Mouse (Mus musculus) stomach, embryonic 14.5 days (tissue): ENCODE measurements around the gene Mmab. TPM values are rescaled to one million over a fixed set of nuclear protein-coding genes. Genes with fewer than 3 reads are reported as not detected.

ENCODE experiments used
- ATAC-seq: fragments of 200-750 bp; cut with Nextera tagmentation; 2 replicates; pipeline ENCODE4 v1.8.0; 2017; ENCODE audit warnings: low read depth, moderate TSS enrichment; ENCODE audit not compliant: insufficient number of reproducible peaks, insufficient read depth, low FRiP score
- H3K27ac ChIP-seq: fragments of 300-500 bp; sonication (generic); 2 replicates; pipeline ENCODE4 v1.5.1; 2014; ENCODE audit warnings: mild to moderate bottlenecking, low read length, moderate library complexity, mixed read lengths
- H3K27me3 ChIP-seq: fragments of 300-500 bp; sonication (generic); 2 replicates; pipeline ENCODE4 v1.6.1; 2014; ENCODE audit warnings: low read length, control low read depth, mixed read lengths; ENCODE audit not compliant: control insufficient read depth, insufficient read depth
- H3K36me3 ChIP-seq: fragments of 300-500 bp; sonication (generic); 2 replicates; pipeline ENCODE4 v1.6.1; 2014; ENCODE audit warnings: mild to moderate bottlenecking, control low read depth, low read length, moderate library complexity, mixed read lengths; ENCODE audit not compliant: control insufficient read depth, insufficient read depth
- H3K4me1 ChIP-seq: fragments of 300-500 bp; sonication (generic); 2 replicates; pipeline ENCODE4 v1.6.1; 2014; ENCODE audit warnings: low read length, control low read depth, mixed read lengths; ENCODE audit not compliant: control insufficient read depth, insufficient read depth
- H3K4me2 ChIP-seq: fragments of 300-500 bp; sonication (generic); replicated peaks from 2 replicates; pipeline ENCODE4 v1.6.1; 2014; ENCODE audit warnings: low read depth, low read length, control low read depth
- H3K4me3 ChIP-seq: fragments of 300-500 bp; sonication (generic); 2 replicates; pipeline ENCODE4 v1.5.1; 2014; ENCODE audit warnings: low read depth, low read length, control low read depth
- H3K9ac ChIP-seq: fragments of 300-500 bp; sonication (generic); replicated peaks from 2 replicates; pipeline ENCODE4 v1.6.1; 2014; ENCODE audit warnings: low read depth, mild to moderate bottlenecking, control low read depth, low read length, moderate library complexity, mixed read lengths
- H3K9me3 ChIP-seq: fragments of 300-500 bp; sonication (generic); 2 replicates; pipeline ENCODE4 v1.6.1; 2016; ENCODE audit warnings: low read depth, low read length, control low read depth; ENCODE audit not compliant: control insufficient read depth
- WGBS: fragments of 180-500 bp; shearing (Covaris S2); extraction: QIAGEN DNeasy Blood & Tissue Kit; methylation state at CpG from one replicate; pipeline ENCODE4 v1.1.7; 2014; 5-methylcytosine and 5-hydroxymethylcytosine counted together
- polyA plus RNA-seq: library from polyadenylated mRNA; unstranded; fragments of >200 nt; fragmentation: Nextera tagmentation; extraction: Ambion mirVana; gene quantifications from 2 replicates; pipeline ENCODE4 v1.2.1, GENCODE M21; 2014

Mmab gene
- polyA plus RNA-seq, 1 experiment from 2014 or later: 27.8 TPM

DNA sequence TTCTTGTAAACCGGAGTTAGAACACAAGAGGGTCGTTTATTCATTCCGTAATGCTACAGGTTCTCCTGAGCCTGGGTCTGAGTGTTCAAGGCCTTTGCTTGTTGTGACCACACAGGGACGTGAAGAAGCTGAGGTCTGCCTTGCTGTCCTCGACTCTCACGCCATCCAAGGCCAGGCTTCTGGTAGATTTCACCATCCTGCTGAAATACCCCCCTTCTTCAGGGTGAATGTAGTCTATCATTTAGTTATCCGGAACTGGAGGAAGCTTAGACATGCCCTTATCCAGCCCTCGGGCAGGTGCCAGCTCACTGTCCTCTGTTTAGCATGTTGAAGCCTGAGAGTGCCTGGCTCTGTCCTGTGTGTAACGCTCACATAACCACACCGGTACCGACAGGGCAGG, 35.0 kb downstream of the Mmab start:
- Histone ChIP-seq H3K9ac (no peak overlapping the region), H3K27ac (no peak overlapping the region), H3K36me3 (peaks cover 83% of the 10 kb centered on the region), H3K9me3 (no peaks in the 10 kb centered on the region), H3K4me3 (no peak overlapping the region), H3K4me1 (no peaks in the 10 kb centered on the region), H3K27me3 (no peaks in the 10 kb centered on the region), H3K4me2 (no peak overlapping the region)
- no peak for ATAC-seq
- WGBS: 92% methylated on average over 11 of the region's 11 CpGs

DNA sequence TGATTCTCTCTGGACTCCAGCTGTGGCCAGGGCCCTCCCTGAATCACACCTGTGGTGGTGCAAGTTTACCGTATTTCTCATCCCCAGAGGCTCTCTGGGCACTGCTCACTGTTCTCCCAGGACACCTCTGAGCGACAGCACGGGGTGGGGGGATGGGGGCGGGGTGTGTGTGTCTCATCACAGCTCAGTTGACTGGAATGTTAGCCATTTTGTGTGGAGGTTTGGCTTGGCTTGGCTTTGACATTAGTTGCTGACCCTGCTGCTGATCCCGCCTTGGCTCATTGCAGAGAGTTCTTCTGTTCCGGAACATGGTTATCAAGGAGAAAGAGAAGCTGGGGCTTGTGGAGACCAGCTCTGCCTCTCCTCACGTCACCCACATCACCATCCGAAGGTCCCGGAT, 36.0 kb downstream of the Mmab start:
- no peaks in the 10 kb centered on the region for H3K4me1 ChIP-seq
- WGBS: 97% methylated on average over 9 of the region's 9 CpGs
- no peaks in the 10 kb centered on the region for H3K9me3 ChIP-seq
- H3K27me3 ChIP-seq: no peaks in the 10 kb centered on the region
- H3K36me3 ChIP-seq: peaks cover 92% of the 10 kb centered on the region
- H3K4me2 ChIP-seq: no peak overlapping the region
- H3K27ac ChIP-seq: no peak overlapping the region
- ATAC-seq: no peak
- H3K9ac ChIP-seq: no peak overlapping the region
- H3K4me3 ChIP-seq: no peak overlapping the region

GRCm38 (mm10) chr5:114407269-114407668, 36.6 kb downstream of the Mmab start:
- Histone ChIP-seq H3K9me3 (no peaks in the 10 kb centered on the region), H3K4me2 (no peak overlapping the region), H3K4me3 (no peak overlapping the region), H3K4me1 (no peaks in the 10 kb centered on the region), H3K9ac (no peak overlapping the region), H3K27me3 (no peaks in the 10 kb centered on the region), H3K36me3 (peaks cover 92% of the 10 kb centered on the region), H3K27ac (no peak overlapping the region)
- no peak for ATAC-seq
- 87% methylated on average over 10 of the region's 10 CpGs for WGBS

- H3K9me3 ChIP-seq: no peaks in the 10 kb centered on the region
- no peak overlapping the region for H3K4me3 ChIP-seq
- no peak overlapping the region for H3K27ac ChIP-seq
- H3K4me1 ChIP-seq: no peaks in the 10 kb centered on the region
- H3K9ac ChIP-seq: no peak overlapping the region
- no peak for ATAC-seq
- WGBS: 92% methylated on average over 14 of the region's 14 CpGs
- no peaks in the 10 kb centered on the region for H3K27me3 ChIP-seq
- H3K36me3 ChIP-seq: peaks cover 92% of the 10 kb centered on the region
- H3K4me2 ChIP-seq: no peak overlapping the region
Measured at GRCm38 (mm10) chr5:114406592-114406991, 37.3 kb downstream of the Mmab start.

GRCm38 (mm10) chr5:114393169-114393568, 50.7 kb downstream of the Mmab start:
- no peaks in the 10 kb centered on the region for H3K27me3 ChIP-seq
- no peaks in the 10 kb centered on the region for H3K4me1 ChIP-seq
- H3K36me3 ChIP-seq: peaks cover 76% of the 10 kb centered on the region
- no peaks in the 10 kb centered on the region for H3K9me3 ChIP-seq
- H3K9ac ChIP-seq: no peak overlapping the region
- no peak overlapping the region for H3K27ac ChIP-seq
- H3K4me3 ChIP-seq: no peak overlapping the region
- no peak for ATAC-seq
- H3K4me2 ChIP-seq: no peak overlapping the region
- WGBS: 83% methylated on average over 9 of the region's 9 CpGs

GRCm38 (mm10) chr5:114384448-114384847, 59.4 kb downstream of the Mmab start:
- H3K27ac ChIP-seq: no peak overlapping the region
- H3K9me3 ChIP-seq: no peaks in the 10 kb centered on the region
- H3K27me3 ChIP-seq: no peaks in the 10 kb centered on the region
- 87% methylated on average over 8 of the region's 8 CpGs for WGBS
- ATAC-seq: no peak
- peaks cover 12% of the 10 kb centered on the region for H3K4me1 ChIP-seq
- no peak overlapping the region for H3K9ac ChIP-seq
- H3K4me3 ChIP-seq: no peak overlapping the region
- no peak overlapping the region for H3K4me2 ChIP-seq
- peaks cover 46% of the 10 kb centered on the region for H3K36me3 ChIP-seq

GRCm38 (mm10) chr5:114383184-114383904, 60.5 kb downstream of the Mmab start:
- H3K4me1 ChIP-seq: peaks cover 22% of the 10 kb centered on the region
- no peak for ATAC-seq
- 76% methylated on average over 9 of the region's 9 CpGs for WGBS
- H3K9ac ChIP-seq: no peak overlapping the region
- no peak overlapping the region for H3K4me3 ChIP-seq
- no peak overlapping the region for H3K4me2 ChIP-seq
- no peaks in the 10 kb centered on the region for H3K9me3 ChIP-seq
- H3K27ac ChIP-seq: no peak overlapping the region
- H3K27me3 ChIP-seq: no peaks in the 10 kb centered on the region
- peaks cover 35% of the 10 kb centered on the region for H3K36me3 ChIP-seq
